Mouse (Mus musculus): Measurements from ENCODE around the gene Bcar1. TPM values are rescaled to one million over a fixed set of nuclear protein-coding genes. Genes with fewer than 3 reads are reported as not detected.

Gene Bcar1
- polyA plus RNA-seq, 1 experiment, result 42.1 TPM

DNA sequence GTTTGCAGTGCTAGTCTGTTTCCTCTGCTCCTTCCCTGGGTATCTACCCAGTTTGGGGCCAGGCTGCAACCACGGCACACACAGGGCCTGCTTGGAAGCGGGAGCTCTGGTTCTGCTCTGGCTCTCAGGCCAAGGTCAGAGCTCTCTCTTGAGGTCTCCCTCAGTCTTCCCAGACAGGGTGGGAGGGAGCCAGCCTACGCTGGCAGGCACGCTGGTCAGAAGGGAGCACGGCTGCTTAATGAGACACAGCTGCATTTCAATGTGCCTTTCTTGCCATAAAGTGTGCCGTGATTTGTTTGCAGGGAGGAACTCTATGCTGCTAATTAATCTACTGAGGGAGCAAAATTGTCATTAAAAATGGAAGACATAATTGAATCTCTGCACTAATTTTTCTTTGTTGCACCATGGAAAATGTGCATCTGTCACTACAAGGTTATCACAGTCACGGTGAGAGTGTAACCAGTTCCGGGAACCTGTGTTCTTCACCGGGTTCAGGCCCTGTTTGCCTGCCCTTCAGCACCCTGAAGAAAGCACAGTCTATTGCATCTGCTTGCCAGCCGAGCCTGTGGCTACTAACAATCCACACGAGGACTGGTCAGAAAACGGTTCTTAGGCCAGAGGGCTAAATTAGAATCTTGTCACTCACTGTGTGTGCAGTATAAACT, 26.3 kb upstream of the Bcar1 start:
- peak; percentile 33 to 42 for DNase-seq (ENCODE audit: extremely low spot score in 1 of 2, low spot score in 1 of 2)

GRCm38 (mm10) chr8:111769296-111769695, 25.7 kb upstream of the Bcar1 start:
- DNase-seq (ENCODE audit: extremely low spot score in 1 of 2, low spot score in 1 of 2), result no peak

GRCm38 (mm10) chr8:111768651-111769050, 25.0 kb upstream of the Bcar1 start:
- no peak for DNase-seq (ENCODE audit: extremely low spot score in 1 of 2, low spot score in 1 of 2)

GRCm38 (mm10) chr8:111765616-111766015, 22.0 kb upstream of the Bcar1 start:
- DNase-seq (ENCODE audit: extremely low spot score in 1 of 2, low spot score in 1 of 2), result no peak

DNA sequence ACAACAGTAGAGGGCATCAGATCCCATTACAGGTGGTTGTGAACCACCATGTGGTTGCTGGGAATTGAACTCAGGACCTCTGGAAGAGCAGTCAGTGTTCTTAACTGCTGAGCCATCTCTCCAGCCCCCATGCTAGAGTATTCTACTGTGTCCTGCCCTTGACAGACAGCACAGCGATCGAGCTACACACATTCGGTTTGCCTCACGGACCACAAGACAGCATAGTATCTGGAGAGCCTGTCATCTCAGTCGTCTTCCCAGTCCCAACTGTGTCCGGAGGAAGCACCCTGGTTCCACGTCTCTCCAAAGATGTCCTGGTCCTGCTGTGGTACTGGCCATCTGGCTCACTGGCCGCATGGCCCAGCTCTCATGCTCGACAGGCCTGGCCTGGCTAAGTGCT, 21.5 kb upstream of the Bcar1 start:
- no peak for DNase-seq (ENCODE audit: extremely low spot score in 1 of 2, low spot score in 1 of 2)

- DNase-seq (ENCODE audit: extremely low spot score in 1 of 2, low spot score in 1 of 2), result no peak
These were observed 17.1 kb upstream of the Bcar1 start for GRCm38 (mm10) chr8:111760708-111761107.

GRCm38 (mm10) chr8:111758817-111759216, 15.2 kb upstream of the Bcar1 start:
- DNase-seq (ENCODE audit: extremely low spot score in 1 of 2, low spot score in 1 of 2), result no peak

DNA sequence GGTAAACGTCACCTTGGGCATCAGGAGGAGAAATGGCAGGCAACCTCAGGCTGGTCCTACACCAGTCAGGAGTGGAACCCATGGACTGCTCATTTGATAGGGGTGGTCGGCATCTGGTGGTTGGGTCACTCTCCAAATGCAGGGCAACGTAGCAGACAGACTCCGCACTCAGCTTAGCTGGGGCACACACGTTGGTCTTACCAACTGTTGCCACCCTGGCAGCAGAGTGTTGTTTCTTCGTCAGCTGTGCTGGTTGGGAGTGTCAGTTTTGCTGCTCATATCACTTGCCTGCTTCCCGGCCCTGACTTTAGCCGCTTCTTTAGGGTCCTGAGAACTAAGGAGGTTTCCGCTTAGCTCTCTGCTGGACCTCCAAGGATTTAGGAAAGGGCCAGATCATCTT, 14.0 kb upstream of the Bcar1 start:
- no peak for DNase-seq (ENCODE audit: extremely low spot score in 1 of 2, low spot score in 1 of 2)

GRCm38 (mm10) chr8:111754736-111755135, 11.1 kb upstream of the Bcar1 start:
- DNase-seq (ENCODE audit: extremely low spot score in 1 of 2, low spot score in 1 of 2), result no peak

DNA sequence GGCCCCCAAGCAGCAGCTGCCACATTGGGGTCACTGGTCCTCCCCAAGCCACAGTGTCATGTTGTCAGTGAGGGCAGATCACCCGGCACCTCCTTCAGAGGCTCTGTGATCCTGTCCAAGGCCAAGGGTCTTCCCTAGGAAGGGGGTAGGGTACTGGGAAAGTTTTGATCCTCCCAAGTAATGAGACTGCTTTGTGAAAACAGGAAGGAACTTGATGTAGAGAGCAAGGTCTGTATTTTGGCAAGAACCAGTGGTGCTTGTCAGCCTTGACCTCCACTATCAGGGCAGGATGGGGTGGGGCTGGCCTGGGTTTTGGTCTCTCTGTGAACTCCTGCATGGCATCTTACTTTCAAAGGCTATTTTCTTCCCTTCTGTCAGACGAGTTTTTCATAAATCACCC, 10.5 kb upstream of the Bcar1 start:
- DNase-seq (ENCODE audit: extremely low spot score in 1 of 2, low spot score in 1 of 2), result no peak

DNA sequence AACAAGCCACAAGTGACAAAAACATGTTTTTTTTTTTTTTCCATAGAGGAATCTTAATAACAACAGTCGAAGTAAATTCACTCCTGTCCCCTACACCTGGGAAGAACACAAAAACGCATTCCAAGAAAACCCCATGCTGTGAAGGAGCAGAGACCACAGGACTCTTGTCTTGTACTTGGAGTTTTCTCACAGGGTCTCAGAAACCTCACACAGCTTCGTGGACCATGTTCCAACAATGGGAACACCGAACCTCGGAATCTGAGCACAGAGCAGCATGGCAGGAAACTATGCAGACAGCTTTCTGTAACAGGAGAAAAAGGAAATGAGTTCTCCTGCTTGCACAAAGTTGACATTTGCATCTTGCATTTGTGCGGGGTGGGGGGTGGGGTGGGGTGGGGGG, 5.2 kb upstream of the Bcar1 start:
- DNase-seq (ENCODE audit: extremely low spot score in 1 of 2, low spot score in 1 of 2), result no peak

DNA sequence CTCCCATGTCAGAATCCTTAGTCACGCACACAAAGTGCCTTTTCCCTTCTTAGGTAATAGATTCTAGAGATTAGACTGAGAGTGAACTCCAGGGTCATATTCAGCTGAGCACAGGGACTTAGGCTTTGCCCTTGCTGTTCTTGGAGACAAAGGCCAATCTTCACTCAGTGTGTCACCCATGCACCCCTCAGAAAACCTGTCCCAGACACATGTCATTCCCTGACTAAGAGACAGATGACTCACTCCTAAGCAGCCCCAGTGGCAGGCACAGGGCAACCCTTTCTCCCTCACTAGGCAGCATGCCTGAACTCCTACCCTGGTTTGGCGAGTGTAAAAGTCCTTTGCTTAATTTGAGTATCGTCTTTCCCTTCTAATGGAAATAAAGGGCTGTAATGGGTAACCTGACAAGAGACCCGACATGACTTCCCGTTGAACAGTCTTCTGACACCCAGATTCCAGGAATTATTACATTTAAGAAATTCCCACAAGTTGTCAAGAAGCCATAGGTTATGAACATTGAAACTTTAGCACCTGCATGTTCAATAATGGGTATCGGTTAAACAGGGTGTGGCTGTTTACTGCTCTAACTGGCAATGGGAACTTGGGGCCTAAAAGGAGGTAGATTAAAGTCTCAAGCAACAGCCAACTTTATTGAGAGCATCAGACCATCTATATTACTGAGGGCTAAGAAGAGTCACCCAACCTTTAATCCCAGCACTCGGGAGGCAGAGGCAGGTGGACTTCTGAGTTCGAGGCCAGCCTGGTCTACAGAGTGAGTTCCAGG, 4.4 kb upstream of the Bcar1 start:
- DNase-seq (ENCODE audit: extremely low spot score in 1 of 2, low spot score in 1 of 2), result no peak

- DNase-seq (ENCODE audit: extremely low spot score in 1 of 2, low spot score in 1 of 2), result no peak
These were observed 3.2 kb upstream of the Bcar1 start for GRCm38 (mm10) chr8:111746582-111747465.

DNA sequence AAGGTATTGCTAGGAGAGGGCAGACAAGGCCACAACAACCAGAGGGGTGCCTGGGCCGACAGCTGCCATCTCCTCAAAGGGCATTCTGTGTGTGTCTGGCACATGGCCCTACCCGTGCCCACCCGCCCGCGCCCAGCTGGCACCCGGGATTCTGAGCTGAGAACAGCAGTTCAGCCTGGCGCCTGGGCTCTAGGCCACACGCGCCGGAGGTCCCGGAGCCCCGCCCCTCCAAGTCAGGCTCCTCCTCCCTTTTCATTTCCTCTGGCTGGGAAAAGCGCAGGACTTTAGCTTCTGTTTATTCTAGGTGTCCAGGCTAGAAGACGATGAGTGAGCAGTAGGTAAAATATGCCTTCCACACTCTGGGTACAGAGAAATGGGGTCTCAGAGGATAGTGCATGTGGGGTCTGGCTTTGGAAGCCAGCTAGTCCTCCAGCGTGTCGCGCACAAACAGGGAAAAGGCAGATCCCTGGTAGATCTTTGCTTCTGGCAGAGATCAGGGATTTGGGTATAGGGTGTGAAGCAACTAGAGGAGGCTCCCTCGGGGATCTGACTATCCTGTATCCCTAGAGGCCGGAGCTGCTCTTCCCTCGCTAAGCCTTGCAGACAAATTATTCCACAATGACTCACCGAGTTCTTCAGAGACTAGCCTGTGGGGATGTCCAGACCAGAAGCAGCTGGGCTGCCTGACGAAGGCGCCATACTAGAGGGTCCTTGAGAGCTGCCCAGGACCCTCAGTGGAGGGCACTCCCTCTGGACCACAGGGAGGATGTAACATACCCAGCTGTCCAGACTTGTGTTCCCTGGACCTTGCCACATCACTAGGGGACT, 2.2 kb upstream of the Bcar1 start:
- DNase-seq (ENCODE audit: extremely low spot score in 1 of 2, low spot score in 1 of 2), result peak in 1 of 2 experiments; percentile 70

DNA sequence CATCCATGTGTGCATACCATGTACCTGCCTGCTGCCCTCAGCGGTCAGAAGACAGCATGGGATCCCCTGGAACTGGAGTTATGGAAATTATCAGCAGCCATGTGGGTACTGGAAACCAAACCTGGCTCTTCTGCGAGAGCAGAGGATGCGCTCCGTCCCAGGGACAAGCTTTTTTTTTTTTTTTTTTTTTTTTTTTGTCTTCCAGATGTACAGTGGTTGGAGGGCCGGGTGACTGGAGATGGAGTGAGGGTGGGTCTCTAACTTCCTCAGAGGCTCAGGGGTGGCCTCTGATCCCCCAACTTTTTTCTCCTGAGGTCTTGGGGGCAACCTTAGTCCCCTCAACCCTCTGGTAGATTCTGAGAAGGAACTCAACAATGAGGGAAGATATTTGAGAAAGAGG, 1.5 kb upstream of the Bcar1 start:
- DNase-seq (ENCODE audit: extremely low spot score in 1 of 2, low spot score in 1 of 2), result no peak

GRCm38 (mm10) chr8:111743101-111743791, 363 bp downstream of the Bcar1 start:
- DNase-seq (ENCODE audit: extremely low spot score in 1 of 2, low spot score in 1 of 2), result no peak

DNA sequence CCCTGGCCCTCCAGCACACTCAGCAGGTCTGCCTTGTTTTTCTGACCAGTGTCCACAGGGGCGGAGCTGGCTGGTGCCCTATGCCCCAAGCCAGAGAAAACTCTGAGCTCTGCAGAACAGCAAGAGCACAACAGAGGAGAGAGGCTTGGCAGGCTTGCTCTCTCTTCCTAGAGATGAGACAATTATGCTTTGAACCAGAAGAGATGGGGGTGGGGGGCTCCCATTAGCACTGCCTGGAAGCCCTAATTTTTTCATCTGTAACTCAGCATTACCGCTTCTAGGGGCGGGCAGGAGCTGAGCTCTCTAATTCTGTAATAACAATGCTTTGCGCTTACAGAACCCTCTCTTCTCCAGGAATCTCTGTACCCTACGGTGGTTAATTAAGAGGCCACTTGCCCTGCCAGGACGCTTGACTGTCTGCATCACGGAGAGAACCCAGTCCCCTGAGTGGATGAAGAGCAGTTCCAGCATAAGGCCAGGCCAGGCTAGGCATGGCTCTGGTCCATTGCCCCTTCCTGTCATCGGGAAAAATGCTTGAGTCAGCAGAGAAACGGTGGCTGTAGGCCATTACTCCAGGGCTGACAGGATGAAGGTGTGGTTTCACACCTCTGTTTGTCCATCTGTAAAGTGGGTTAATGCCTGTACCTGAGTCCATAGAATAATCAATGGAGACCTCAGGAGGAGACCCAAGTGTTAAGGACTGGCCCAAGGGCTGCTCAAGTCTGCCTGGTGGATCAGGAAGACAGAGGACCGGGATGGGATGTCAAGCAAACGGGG, 1.2 kb downstream of the Bcar1 start:
- DNase-seq (ENCODE audit: extremely low spot score in 1 of 2, low spot score in 1 of 2), result peak in 1 of 2 experiments; percentile 63

- DNase-seq (ENCODE audit: extremely low spot score in 1 of 2, low spot score in 1 of 2), result no peak
These were observed 2.1 kb downstream of the Bcar1 start for GRCm38 (mm10) chr8:111741556-111741955.

DNA sequence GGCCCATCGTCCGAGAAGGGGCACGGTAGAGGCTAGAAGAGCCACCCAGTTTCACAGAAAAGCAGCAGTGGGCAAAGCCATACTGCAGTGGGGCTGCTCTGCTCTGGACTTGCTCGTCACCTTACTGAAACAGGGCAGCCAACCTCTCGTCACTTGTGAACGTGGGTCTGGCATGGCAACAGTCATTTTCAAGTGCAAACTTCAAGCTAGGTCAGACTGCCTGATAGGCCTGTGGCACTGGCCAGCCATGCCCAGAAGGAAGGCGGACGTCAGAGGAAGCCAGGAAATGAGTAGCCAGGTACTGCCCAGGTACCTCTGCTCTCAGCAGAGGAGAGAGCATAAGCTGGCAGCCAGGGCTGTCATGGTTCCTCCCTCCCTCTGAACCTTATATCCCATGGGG, 2.6 kb downstream of the Bcar1 start:
- DNase-seq (ENCODE audit: extremely low spot score in 1 of 2, low spot score in 1 of 2), result no peak
